Mouse (Mus musculus) forebrain, embryonic 14.5 days (tissue): Measurements from ENCODE around the gene Tmem220. TPM values are rescaled to one million over a fixed set of nuclear protein-coding genes. Genes with fewer than 3 reads are reported as not detected.

Experiments used
- ATAC-seq: fragments of 200-750 bp; cut with Nextera tagmentation; 2 replicates; pipeline ENCODE4 v1.8.0; 2017; ENCODE audit warnings: mild to moderate bottlenecking, moderate library complexity
- DNase-seq: peaks from one replicate; pipeline ENCODE4 v3.0.0-alpha.2; 2015; ENCODE audit warnings: low spot score
- H3K27ac ChIP-seq: fragments of 300-500 bp; sonication (generic); 2 replicates; pipeline ENCODE4 v1.5.1; 2014; ENCODE audit warnings: low read depth, mild to moderate bottlenecking, control low read depth, low read length, moderate library complexity
- H3K27me3 ChIP-seq: fragments of 300-500 bp; sonication (generic); replicated peaks from 2 replicates; pipeline ENCODE4 v1.6.1; 2014; ENCODE audit warnings: low read length, control low read depth, mixed read lengths; ENCODE audit not compliant: control insufficient read depth, insufficient read depth
- H3K36me3 ChIP-seq: fragments of 300-500 bp; sonication (generic); 2 replicates; pipeline ENCODE4 v1.6.1; 2014; ENCODE audit warnings: low read length, control low read depth; ENCODE audit not compliant: control insufficient read depth, insufficient read depth
- H3K4me1 ChIP-seq: fragments of 300-500 bp; sonication (generic); 2 replicates; pipeline ENCODE4 v1.6.1; 2014; ENCODE audit warnings: antibody characterized with exemption, low read length, control low read depth; ENCODE audit not compliant: control insufficient read depth, insufficient read depth
- H3K4me2 ChIP-seq: fragments of 300-500 bp; sonication (generic); 2 replicates; pipeline ENCODE4 v1.6.1; 2014; ENCODE audit warnings: mild to moderate bottlenecking, control low read depth, low read length
- H3K4me3 ChIP-seq: fragments of 300-500 bp; sonication (generic); 2 replicates; pipeline ENCODE4 v1.5.1; 2014; ENCODE audit warnings: low read depth, low read length, control low read depth
- H3K9ac ChIP-seq: fragments of 300-500 bp; sonication (generic); 2 replicates; pipeline ENCODE4 v1.6.1; 2014; ENCODE audit warnings: mild to moderate bottlenecking, low read length, control low read depth, moderate library complexity
- H3K9me3 ChIP-seq: fragments of 300-500 bp; sonication (generic); replicated peaks from 2 replicates; pipeline ENCODE4 v1.6.1; 2016; ENCODE audit warnings: low read length, control low read depth, mixed read lengths; ENCODE audit not compliant: control insufficient read depth
- WGBS: fragments of 180-500 bp; shearing (Covaris S2); extraction: QIAGEN DNeasy Blood & Tissue Kit; methylation state at CpG from one replicate; pipeline ENCODE4 v1.1.7; 2014; 5-methylcytosine and 5-hydroxymethylcytosine counted together
- polyA plus RNA-seq: library from polyadenylated mRNA; unstranded; fragments of >200 nt; fragmentation: Nextera tagmentation; extraction: Ambion mirVana; gene quantifications from 2 replicates; pipeline ENCODE4 v1.2.1, GENCODE M21; 2014

Tmem220 gene
- polyA plus RNA-seq, 1 experiment from 2014 or later: 0.36 TPM

- Histone ChIP-seq H3K4me1 (no peaks in the 10 kb centered on the region), H3K36me3 (no peaks in the 10 kb centered on the region), H3K27me3 (no peaks in the 10 kb centered on the region), H3K9me3 (no peaks in the 10 kb centered on the region), H3K9ac (no peak overlapping the region), H3K27ac (no peak overlapping the region), H3K4me3 (no peak overlapping the region), H3K4me2 (no peak overlapping the region)
- WGBS: 80% methylated on average over 2 of the region's 2 CpGs
- ATAC-seq (no peak), DNase-seq (no peak)
Measured at GRCm38 (mm10) chr11:66992150-66992549, 32.8 kb upstream of the Tmem220 start.

- no peaks in the 10 kb centered on the region for H3K36me3 ChIP-seq
- no peak overlapping the region for H3K9ac ChIP-seq
- no peaks in the 10 kb centered on the region for H3K9me3 ChIP-seq
- H3K27ac ChIP-seq: no peak overlapping the region
- no peaks in the 10 kb centered on the region for H3K27me3 ChIP-seq
- no peak overlapping the region for H3K4me3 ChIP-seq
- WGBS: 38% methylated on average over 1 of the region's 1 CpGs
- DNase-seq (no peak), ATAC-seq (no peak)
- no peak overlapping the region for H3K4me2 ChIP-seq
- H3K4me1 ChIP-seq: no peaks in the 10 kb centered on the region
Measured at GRCm38 (mm10) chr11:66993674-66994073, 31.3 kb upstream of the Tmem220 start.

DNA sequence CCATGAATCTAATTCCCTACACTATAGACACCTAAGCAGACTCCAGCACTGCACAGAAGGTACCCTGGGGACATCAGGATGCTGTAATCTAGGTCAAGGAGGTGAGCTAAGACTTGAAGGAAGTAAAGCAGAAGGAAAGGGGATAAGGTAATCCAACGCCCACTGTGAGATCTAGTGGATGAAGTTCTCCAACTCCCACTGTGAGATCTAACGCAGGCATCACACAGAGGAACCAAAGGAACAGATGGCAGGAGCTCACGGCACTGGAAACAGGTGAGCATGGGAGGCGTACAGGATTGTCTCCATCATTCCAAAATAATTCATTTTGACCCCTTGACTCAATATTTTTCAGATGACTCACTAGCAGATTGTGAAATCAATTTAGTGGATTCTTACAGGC is 28.5 kb upstream of the Tmem220 start:
- ATAC-seq: no peak
- no peaks in the 10 kb centered on the region for H3K27me3 ChIP-seq

GRCm38 (mm10) chr11:66998467-66999403 is 26.2 kb upstream of the Tmem220 start:
- no peak for DNase-seq
- WGBS: 80% methylated on average over 14 of the region's 14 CpGs

More for the DNA sequence above, 28.5 kb upstream of the Tmem220 start:
- no peak overlapping the region for H3K4me2 ChIP-seq
- H3K36me3 ChIP-seq: no peaks in the 10 kb centered on the region
- H3K9me3 ChIP-seq: no peaks in the 10 kb centered on the region
- no peak overlapping the region for H3K4me3 ChIP-seq
- H3K9ac ChIP-seq: no peak overlapping the region
- WGBS: 78% methylated on average over 4 of the region's 4 CpGs
- no peak for DNase-seq
- no peak overlapping the region for H3K27ac ChIP-seq
- H3K4me1 ChIP-seq: peaks cover 9% of the 10 kb centered on the region

GRCm38 (mm10) chr11:67000671-67001070 is 24.3 kb upstream of the Tmem220 start:
- Histone ChIP-seq H3K4me1 (peaks cover 20% of the 10 kb centered on the region), H3K9ac (no peak overlapping the region), H3K9me3 (no peaks in the 10 kb centered on the region), H3K4me2 (no peak overlapping the region), H3K27ac (peak overlapping the region; percentile 83), H3K27me3 (no peaks in the 10 kb centered on the region), H3K36me3 (no peaks in the 10 kb centered on the region), H3K4me3 (no peak overlapping the region)
- DNase-seq (peak; percentile 75), ATAC-seq (peak; percentile 42; the same call in 1 of the 2 replicates)
- WGBS: 55% methylated on average over 4 of the region's 4 CpGs

More at GRCm38 (mm10) chr11:66998467-66999403, 26.2 kb upstream of the Tmem220 start:
- H3K9me3 ChIP-seq: no peaks in the 10 kb centered on the region
- no peak overlapping the region for H3K27ac ChIP-seq
- no peaks in the 10 kb centered on the region for H3K36me3 ChIP-seq
- no peaks in the 10 kb centered on the region for H3K27me3 ChIP-seq
- H3K4me3 ChIP-seq: no peak overlapping the region
- H3K4me2 ChIP-seq: no peak overlapping the region
- peaks cover 20% of the 10 kb centered on the region for H3K4me1 ChIP-seq
- ATAC-seq: 0 out of 2 replicates have a peak, but pooled peaks have one; percentile 26
- no peak overlapping the region for H3K9ac ChIP-seq

DNA sequence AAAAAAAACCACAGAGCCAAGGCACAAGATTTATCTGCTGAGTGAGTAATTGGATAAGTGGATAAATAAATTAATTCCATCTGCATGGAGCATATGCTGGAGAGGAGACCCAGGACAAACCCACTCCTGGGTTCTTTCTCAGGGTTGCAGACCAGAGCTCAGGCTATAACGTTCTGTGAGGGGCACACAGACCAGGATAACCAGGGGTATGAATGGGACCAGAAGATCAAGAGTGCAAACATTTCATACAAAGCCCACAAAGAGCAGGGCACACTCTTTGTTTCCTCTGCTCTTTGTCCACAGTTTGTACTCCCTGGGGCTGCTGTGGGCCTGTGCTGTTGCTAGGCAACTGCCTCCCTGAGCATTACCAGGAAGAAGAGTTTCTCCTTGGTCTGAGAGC is 23.2 kb upstream of the Tmem220 start:
- H3K4me3 ChIP-seq: no peak overlapping the region
- H3K27me3 ChIP-seq: no peaks in the 10 kb centered on the region
- H3K9ac ChIP-seq: no peak overlapping the region; the same call in 1 of the 2 replicates
- peak; percentile 56; the same call in 1 of the 2 replicates for ATAC-seq
- no peaks in the 10 kb centered on the region for H3K36me3 ChIP-seq
- peaks cover 20% of the 10 kb centered on the region for H3K4me1 ChIP-seq
- H3K4me2 ChIP-seq: no peak overlapping the region
- no peak overlapping the region for H3K27ac ChIP-seq
- WGBS: 0% methylated on average over 1 of the region's 1 CpGs
- peak; percentile 60 for DNase-seq
- no peaks in the 10 kb centered on the region for H3K9me3 ChIP-seq

- whole genome bisulfite sequencing: 33% methylated on average over 2 of the region's 2 CpGs
- Histone ChIP-seq H3K9me3 (no peaks in the 10 kb centered on the region), H3K4me2 (no peak overlapping the region), H3K36me3 (no peaks in the 10 kb centered on the region), H3K27ac (no peak overlapping the region), H3K4me1 (peaks cover 20% of the 10 kb centered on the region), H3K4me3 (no peak overlapping the region), H3K9ac (no peak overlapping the region), H3K27me3 (no peaks in the 10 kb centered on the region)
- DNase-seq (peak; percentile 65), ATAC-seq (no peak)
Measured at GRCm38 (mm10) chr11:67002911-67003310, 22.0 kb upstream of the Tmem220 start.

GRCm38 (mm10) chr11:67007961-67008360 is 17.0 kb upstream of the Tmem220 start:
- Histone ChIP-seq H3K9ac (no peak overlapping the region), H3K27me3 (no peaks in the 10 kb centered on the region), H3K4me3 (no peak overlapping the region), H3K36me3 (no peaks in the 10 kb centered on the region), H3K4me1 (0 out of 2 replicates have a peak, but pooled peaks cover 5% of the 10 kb centered on the region), H3K4me2 (no peak overlapping the region), H3K27ac (no peak overlapping the region), H3K9me3 (no peaks in the 10 kb centered on the region)
- 68% methylated on average over 8 of the region's 8 CpGs for WGBS
- ATAC-seq (no peak), DNase-seq (no peak)

- Histone ChIP-seq H3K9ac (no peak overlapping the region), H3K27ac (no peak overlapping the region), H3K36me3 (no peaks in the 10 kb centered on the region), H3K4me1 (0 out of 2 replicates have a peak, but pooled peaks cover 5% of the 10 kb centered on the region), H3K4me2 (no peak overlapping the region), H3K4me3 (no peak overlapping the region), H3K27me3 (no peaks in the 10 kb centered on the region), H3K9me3 (no peaks in the 10 kb centered on the region)
- ATAC-seq (no peak), DNase-seq (no peak)
- 90% methylated on average over 4 of the region's 4 CpGs for WGBS
Measured at GRCm38 (mm10) chr11:67008528-67008927, 16.4 kb upstream of the Tmem220 start.
